In the genomic region with DNA sequence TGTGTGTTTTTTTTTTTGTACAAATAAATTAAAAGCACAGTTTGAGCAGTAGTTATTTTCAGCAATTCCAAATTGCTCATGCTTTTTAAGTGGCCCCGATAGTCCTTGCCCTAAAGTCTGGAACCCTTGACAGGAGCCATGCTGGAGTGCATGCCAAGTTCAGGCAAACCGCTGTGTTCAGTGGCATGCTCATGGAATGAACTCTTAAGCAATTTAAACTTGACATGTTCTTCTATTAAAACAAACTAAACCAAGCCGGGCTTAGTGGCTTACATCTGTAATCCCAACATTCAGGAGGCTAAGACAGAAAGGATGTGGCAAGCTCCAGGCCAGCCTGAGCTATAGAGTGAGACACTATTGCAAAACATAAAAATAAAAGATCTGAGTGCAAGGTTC, we compare ENCODE assay signal across 8 mouse cellular contexts. TPM values are rescaled to one million over a fixed set of nuclear protein-coding genes. Genes with fewer than 3 reads are reported as not detected.
DNase-seq lines count a peak whose midpoint lies in the region; ATAC-seq lines count a peak whose summit lies in the region.

No protein-coding gene starts in this region.

- H3K4me3 ChIP-seq in kidney, embryonic 15.5 days (replicated peaks): peak overlapping the region; percentile 48
- peak overlapping the region; percentile 21 for H3K4me3 ChIP-seq in embryonic facial prominence, embryonic 11.5 days (ENCODE audit: low read depth, low read length)
- peak overlapping the region; percentile 49 for H3K4me3 ChIP-seq in midbrain, embryonic 15.5 days

- 0 out of 2 replicates have a peak, but pooled peaks cover 5% of the 10 kb centered on the region for H3K4me1 ChIP-seq in kidney, embryonic 15.5 days
- no peaks in the 10 kb centered on the region for H3K4me1 ChIP-seq in embryonic facial prominence, embryonic 11.5 days (ENCODE audit: control insufficient read depth, insufficient read depth, low read length)
- peaks cover 6% of the 10 kb centered on the region; the same call in 1 of the 2 replicates for H3K4me1 ChIP-seq in midbrain, embryonic 15.5 days

- no peaks in the 10 kb centered on the region for H3K36me3 ChIP-seq in kidney, embryonic 15.5 days
- H3K36me3 ChIP-seq in embryonic facial prominence, embryonic 11.5 days (replicated peaks; ENCODE audit: control insufficient read depth, insufficient read depth, low read depth, low read length): no peaks in the 10 kb centered on the region
- no peaks in the 10 kb centered on the region for H3K36me3 ChIP-seq in midbrain, embryonic 15.5 days (replicated peaks)

- ATAC-seq in kidney, embryonic 15.5 days (replicated peaks; ENCODE audit: low FRiP score): no peak
- ATAC-seq in embryonic facial prominence, embryonic 11.5 days (replicated peaks; ENCODE audit: insufficient number of reproducible peaks, low FRiP score, low TSS enrichment, low read depth): peak; percentile 40; the same call in 1 of the 2 replicates
- ATAC-seq in inflammation-experienced regulatory T-cells, adult 6 months: peak; percentile 11
- ATAC-seq in midbrain, embryonic 15.5 days (replicated peaks): peak; percentile 25; the same call in 1 of the 2 replicates

- no peak for DNase-seq in kidney, adult 8-10 months
- peak; percentile 26 for DNase-seq in embryonic facial prominence, embryonic 11.5 days (ENCODE audit: low spot score)
- DNase-seq in thymus, postnatal 36 days: no peak
- DNase-seq in spleen, adult 18-20 months: no peak
- DNase-seq in retina, postnatal 1 day: no peak

- peak overlapping the region; percentile 43; the same call in 1 of the 2 replicates for H3K9ac ChIP-seq in kidney, embryonic 15.5 days
- H3K9ac ChIP-seq in embryonic facial prominence, embryonic 11.5 days (replicated peaks; ENCODE audit: low read length): peak overlapping the region; percentile 25; the same call in 1 of the 2 replicates
- peak overlapping the region; percentile 45 for H3K9ac ChIP-seq in midbrain, embryonic 15.5 days

- no peaks in the 10 kb centered on the region for H3K27me3 ChIP-seq in kidney, embryonic 15.5 days
- H3K27me3 ChIP-seq in embryonic facial prominence, embryonic 11.5 days (ENCODE audit: control insufficient read depth, insufficient read depth, low read length): no peaks in the 10 kb centered on the region
- no peaks in the 10 kb centered on the region; the same call in 1 of the 2 replicates for H3K27me3 ChIP-seq in midbrain, embryonic 15.5 days (replicated peaks)

- H3K9me3 ChIP-seq in kidney, embryonic 15.5 days (replicated peaks): no peaks in the 10 kb centered on the region
- H3K9me3 ChIP-seq in embryonic facial prominence, embryonic 11.5 days (replicated peaks; ENCODE audit: control insufficient read depth, low read length): no peaks in the 10 kb centered on the region
- H3K9me3 ChIP-seq in midbrain, embryonic 15.5 days: no peaks in the 10 kb centered on the region

- WGBS in kidney, embryonic 15.5 days: 39% methylated on average over 3 of the region's 3 CpGs
- WGBS in embryonic facial prominence, embryonic 11.5 days: 34% methylated on average over 3 of the region's 3 CpGs
- 32% methylated on average over 3 of the region's 3 CpGs for WGBS in midbrain, embryonic 15.5 days

- peak overlapping the region; percentile 75 for H3K27ac ChIP-seq in kidney, embryonic 15.5 days
- no peak overlapping the region; the same call in 1 of the 2 replicates for H3K27ac ChIP-seq in embryonic facial prominence, embryonic 11.5 days (replicated peaks; ENCODE audit: low read depth, low read length)
- no peak overlapping the region for H3K27ac ChIP-seq in midbrain, embryonic 15.5 days

- peak overlapping the region; percentile 68 for H3K4me2 ChIP-seq in kidney, embryonic 15.5 days
- H3K4me2 ChIP-seq in embryonic facial prominence, embryonic 11.5 days (ENCODE audit: low read depth, low read length): peak overlapping the region; percentile 57
- peak overlapping the region; percentile 77 for H3K4me2 ChIP-seq in midbrain, embryonic 15.5 days

RNA-seq across cellular contexts. Expression of gene Tiam2, which starts 11.8 kb away (rescaled TPM):
- 4.5 and 5.0 TPM in 2 replicates for polyA plus RNA-seq in kidney, embryonic 15.5 days (2015; fragmentation: Nextera tagmentation; extraction: Ambion mirVana)
- polyA plus RNA-seq in embryonic facial prominence, embryonic 11.5 days (2014; fragmentation: Nextera tagmentation; extraction: Ambion mirVana): 8.9 and 11.9 TPM in 2 replicates
- 1 to 10 TPM; 1.3 to 2.1 (median 1.6) TPM for polyA plus RNA-seq in inflammation-experienced regulatory T-cells, adult 6 months (2017; shearing (Covaris generic))
- 4.1 and 5.2 TPM in 2 replicates for polyA plus RNA-seq in midbrain, embryonic 15.5 days (2015; fragmentation: Nextera tagmentation; extraction: Ambion mirVana)
